Mouse (Mus musculus) liver, adult 2 months (tissue): Measurements from ENCODE around the gene Grb2. TPM values are rescaled to one million over a fixed set of nuclear protein-coding genes. Genes with fewer than 3 reads are reported as not detected.

Source experiments
- DNase-seq: peaks from one replicate; pipeline ENCODE4 v3.0.0-alpha.2; 2011; ENCODE audit warnings: low read depth, low spot score; ENCODE audit errors: extremely low read depth
- H3K27ac ChIP-seq: fragments of 200-500 bp; replicated peaks from 2 replicates; pipeline ENCODE4 v1.5.1; 2012; ENCODE audit warnings: low read depth, mild to moderate bottlenecking, control low read depth, inconsistent platforms, low read length; ENCODE audit not compliant: insufficient read depth
- H3K27me3 ChIP-seq: fragments of 200-500 bp; 2 replicates; pipeline ENCODE4 v1.6.1; 2012; ENCODE audit warnings: mild to moderate bottlenecking, moderate library complexity, low read length, inconsistent platforms; ENCODE audit not compliant: control insufficient read depth, insufficient read depth
- H3K36me3 ChIP-seq: fragments of 200-500 bp; 2 replicates; pipeline ENCODE4 v1.6.1; 2012; ENCODE audit warnings: low read length, inconsistent platforms; ENCODE audit not compliant: control insufficient read depth, insufficient read depth
- H3K4me1 ChIP-seq: fragments of 200-500 bp; 2 replicates; pipeline ENCODE4 v1.6.1; 2011; ENCODE audit warnings: low read length; ENCODE audit not compliant: control insufficient read depth, insufficient read depth
- H3K4me3 ChIP-seq: fragments of 200-500 bp; 2 replicates; pipeline ENCODE4 v1.5.1; 2011; ENCODE audit warnings: low read depth, mild to moderate bottlenecking, control low read depth, low read length, moderate library complexity; ENCODE audit not compliant: insufficient read depth
- H3K79me2 ChIP-seq: fragments of 200-500 bp; 2 replicates; pipeline ENCODE4 v1.6.1; 2012; ENCODE audit warnings: inconsistent platforms, mild to moderate bottlenecking, low read length, moderate library complexity; ENCODE audit not compliant: control insufficient read depth, insufficient read depth
- H3K9ac ChIP-seq: fragments of 200-500 bp; 2 replicates; pipeline ENCODE4 v1.6.1; 2012; ENCODE audit warnings: low read depth, mild to moderate bottlenecking, control low read depth, inconsistent platforms, low read length
- CTCF ChIP-seq: fragments of 200-500 bp; IDR thresholded peaks from 2 replicates; pipeline ENCODE4 v1.5.1; 2011; ENCODE audit warnings: low read depth, low read length, control low read depth
- POLR2A ChIP-seq: fragments of 200-500 bp; IDR thresholded peaks from 2 replicates; pipeline ENCODE4 v1.6.1; 2011; ENCODE audit warnings: low read length, control low read depth; ENCODE audit not compliant: insufficient read depth; ENCODE audit errors: extremely low read depth
- WGBS: fragments of 180-500 bp; shearing (Covaris S2); methylation state at CpG from one replicate; pipeline ENCODE4 v1.1.7; 2018; 5-methylcytosine and 5-hydroxymethylcytosine counted together
- polyA plus RNA-seq: library from polyadenylated mRNA; depleted of rRNA; stranded (reverse); fragments of >200 nt; gene quantifications from 2 replicates; pipeline ENCODE4 v1.2.3, GENCODE M21; 2012
- total RNA-seq: library from RNA; depleted of rRNA; stranded (reverse); fragments of >200 nt; gene quantifications from 2 replicates; pipeline ENCODE4 v1.2.3, GENCODE M21; 2014

The Grb2 gene
- total and polyA plus RNA-seq, 2 experiments: 14.7 to 27.7 TPM

- H3K27me3 ChIP-seq: no peaks in the 10 kb centered on the region
- H3K79me2 ChIP-seq: peaks cover 47% of the 10 kb centered on the region
- WGBS: 71% methylated on average over 9 of the region's 9 CpGs
- no peak overlapping the region for H3K4me3 ChIP-seq
- H3K4me1 ChIP-seq: peaks cover 16% of the 10 kb centered on the region
- H3K36me3 ChIP-seq: no peaks in the 10 kb centered on the region
- TF ChIP-seq CTCF (no peak), POLR2A (no peak)
- DNase-seq: no peak
- no peak overlapping the region for H3K9ac ChIP-seq
- H3K27ac ChIP-seq: no peak overlapping the region
These were observed 34.7 kb downstream of the Grb2 start for GRCm38 (mm10) chr11:115673471-115674234.

GRCm38 (mm10) chr11:115672226-115672987 is 36.0 kb downstream of the Grb2 start:
- no peaks in the 10 kb centered on the region for H3K27me3 ChIP-seq
- TF ChIP-seq POLR2A (no peak), CTCF (no peak)
- H3K36me3 ChIP-seq: no peaks in the 10 kb centered on the region
- no peak overlapping the region for H3K4me3 ChIP-seq
- no peak overlapping the region for H3K9ac ChIP-seq
- no peak for DNase-seq
- H3K79me2 ChIP-seq: peaks cover 54% of the 10 kb centered on the region
- 70% methylated on average over 7 of the region's 7 CpGs for WGBS
- H3K4me1 ChIP-seq: peaks cover 13% of the 10 kb centered on the region
- no peak overlapping the region for H3K27ac ChIP-seq

GRCm38 (mm10) chr11:115670451-115671050 is 37.8 kb downstream of the Grb2 start:
- 43% methylated on average over 5 of the region's 5 CpGs for WGBS
- H3K36me3 ChIP-seq: no peaks in the 10 kb centered on the region
- no peak overlapping the region for H3K27ac ChIP-seq
- no peaks in the 10 kb centered on the region for H3K27me3 ChIP-seq
- TF ChIP-seq CTCF: no peak
- no peak for TF ChIP-seq POLR2A
- H3K79me2 ChIP-seq: peaks cover 57% of the 10 kb centered on the region
- H3K4me1 ChIP-seq: peaks cover 10% of the 10 kb centered on the region
- DNase-seq: no peak
- H3K4me3 ChIP-seq: no peak overlapping the region
- no peak overlapping the region for H3K9ac ChIP-seq

- H3K36me3 ChIP-seq: no peaks in the 10 kb centered on the region
- H3K27me3 ChIP-seq: no peaks in the 10 kb centered on the region
- H3K9ac ChIP-seq: no peak overlapping the region
- DNase-seq: no peak
- WGBS: 80% methylated on average over 4 of the region's 4 CpGs
- no peak overlapping the region for H3K4me3 ChIP-seq
- TF ChIP-seq CTCF: no peak
- no peak for TF ChIP-seq POLR2A
- H3K4me1 ChIP-seq: peaks cover 5% of the 10 kb centered on the region
- H3K79me2 ChIP-seq: peaks cover 49% of the 10 kb centered on the region
- no peak overlapping the region for H3K27ac ChIP-seq
These were observed 44.6 kb downstream of the Grb2 start for GRCm38 (mm10) chr11:115663676-115664335.

GRCm38 (mm10) chr11:115660376-115660775 is 48.0 kb downstream of the Grb2 start:
- DNase-seq: no peak
- 91% methylated on average over 4 of the region's 4 CpGs for WGBS
- TF ChIP-seq POLR2A: no peak
- no peak for TF ChIP-seq CTCF
- Histone ChIP-seq H3K4me1 (0 out of 2 replicates have a peak, but pooled peaks cover 2% of the 10 kb centered on the region), H3K9ac (no peak overlapping the region), H3K4me3 (no peak overlapping the region), H3K36me3 (no peaks in the 10 kb centered on the region), H3K79me2 (peaks cover 49% of the 10 kb centered on the region), H3K27me3 (no peaks in the 10 kb centered on the region), H3K27ac (no peak overlapping the region)
